Mouse (Mus musculus): ENCODE results near the gene Mroh3. TPM values are rescaled to one million over a fixed set of nuclear protein-coding genes. Genes with fewer than 3 reads are reported as not detected.

The Mroh3 gene
- polyA plus RNA-seq, 1 experiment, result 2.2 TPM

DNA sequence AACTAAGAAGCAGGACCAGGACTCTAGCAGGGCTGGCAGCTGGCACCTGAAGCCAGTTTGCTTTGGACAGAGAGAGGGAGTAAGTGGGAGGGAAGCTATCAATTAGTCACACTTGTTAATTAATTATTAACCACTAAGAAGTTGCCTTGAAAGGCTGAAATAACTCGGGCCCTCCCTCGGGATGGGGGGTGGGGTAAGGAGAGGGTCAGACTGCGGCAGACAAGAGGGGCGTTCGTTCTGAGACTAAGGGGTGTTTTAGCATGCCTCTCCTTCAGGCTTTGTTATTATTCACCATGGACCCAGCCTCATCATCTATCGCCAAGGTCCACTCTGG lies 16.4 kb upstream of the Mroh3 start:
- Histone ChIP-seq H3K36me3 (ENCODE audit: control insufficient read depth, insufficient read depth, low read length) (peaks cover 31% of the 10 kb centered on the region), H3K27me3 (ENCODE audit: control insufficient read depth, insufficient read depth, low read length) (no peaks in the 10 kb centered on the region; the same call in 1 of the 2 replicates), H3K4me3 (ENCODE audit: low read depth, low read length) (peak overlapping the region; percentile 80), H3K27ac (ENCODE audit: insufficient read depth, low read depth, low read length) (peak overlapping the region; percentile 94), H3K4me1 (ENCODE audit: control insufficient read depth, insufficient read depth, insufficient read length, low read length) (peaks cover 28% of the 10 kb centered on the region)
- TF ChIP-seq POLR2A (IDR thresholded peaks at IDR 0.05; ENCODE audit: low read depth, low read length), result peak; percentile 54; the same call in 1 of the 2 replicates
- TF ChIP-seq CTCF (IDR thresholded peaks at IDR 0.05; ENCODE audit: extremely low read depth, insufficient read length, insufficient replicate concordance, low read depth, low read length), result no peak
- 20% methylated on average over 6 of the region's 6 CpGs for WGBS

DNA sequence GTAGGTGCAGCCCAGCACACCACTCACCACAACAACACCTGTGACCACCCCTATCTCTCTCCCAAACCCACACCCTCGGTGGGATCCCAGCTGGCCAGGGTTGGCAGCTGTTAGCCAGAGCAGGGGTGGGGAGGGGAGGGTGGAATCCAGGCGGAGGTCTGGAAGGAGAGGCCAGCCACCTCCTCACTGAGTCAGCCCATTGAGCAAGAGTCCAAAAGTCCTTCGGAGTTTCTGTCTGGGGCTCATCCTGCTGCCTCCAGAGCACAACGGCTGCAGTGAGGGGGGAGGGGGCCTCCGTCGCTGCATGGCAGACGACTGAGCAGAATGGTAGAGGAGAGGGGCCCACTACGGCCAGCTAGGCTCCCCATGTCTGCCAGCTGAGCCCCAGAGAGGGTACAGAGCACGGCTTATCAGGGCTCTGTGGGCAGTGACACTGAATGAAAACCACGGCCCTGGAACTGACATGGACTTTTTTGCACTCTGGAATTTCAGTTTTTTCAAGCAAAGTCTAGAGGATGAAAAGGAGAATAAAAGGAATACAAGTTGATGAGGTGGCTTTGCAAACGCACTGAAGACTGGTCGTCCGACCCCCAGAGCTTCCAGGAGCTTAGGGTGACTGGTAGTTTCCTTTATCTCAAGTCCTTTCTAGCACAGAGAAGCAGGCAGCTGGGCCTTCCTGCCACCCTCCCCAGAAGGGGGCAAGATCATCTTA lies 15.9 kb upstream of the Mroh3 start:
- 12% methylated on average over 13 of the region's 13 CpGs for WGBS
- TF ChIP-seq CTCF (IDR thresholded peaks at IDR 0.05; ENCODE audit: extremely low read depth, insufficient read length, insufficient replicate concordance, low read depth, low read length) (no peak), POLR2A (IDR thresholded peaks at IDR 0.05; ENCODE audit: low read depth, low read length) (no peak)
- Histone ChIP-seq H3K4me3 (ENCODE audit: low read depth, low read length) (peak overlapping the region; percentile 80), H3K27ac (ENCODE audit: insufficient read depth, low read depth, low read length) (peak overlapping the region; percentile 94), H3K27me3 (ENCODE audit: control insufficient read depth, insufficient read depth, low read length) (no peaks in the 10 kb centered on the region; the same call in 1 of the 2 replicates), H3K36me3 (ENCODE audit: control insufficient read depth, insufficient read depth, low read length) (peaks cover 33% of the 10 kb centered on the region), H3K4me1 (ENCODE audit: control insufficient read depth, insufficient read depth, insufficient read length, low read length) (peaks cover 32% of the 10 kb centered on the region)

DNA sequence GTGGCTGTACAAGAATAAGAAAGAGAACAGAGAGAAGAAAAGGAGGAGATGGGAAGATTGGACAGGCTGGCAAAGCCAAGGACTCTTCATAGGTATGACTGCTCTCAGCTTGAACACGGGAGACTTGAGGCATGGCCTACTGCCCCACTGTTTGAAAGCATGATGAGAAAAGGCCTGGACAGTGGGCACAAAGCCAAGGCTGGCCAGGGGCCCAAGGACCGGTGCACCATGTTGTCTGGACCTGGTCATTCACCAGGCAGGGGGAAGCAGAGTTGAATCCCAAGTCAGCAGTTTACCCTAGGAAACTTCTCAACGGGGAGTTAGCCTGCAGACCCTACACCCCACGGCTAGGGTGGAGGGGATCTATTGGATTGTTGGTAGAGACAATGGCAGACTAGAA lies 15.2 kb upstream of the Mroh3 start:
- Histone ChIP-seq H3K36me3 (ENCODE audit: control insufficient read depth, insufficient read depth, low read length) (peaks cover 33% of the 10 kb centered on the region), H3K27ac (ENCODE audit: insufficient read depth, low read depth, low read length) (peak overlapping the region; percentile 77), H3K27me3 (ENCODE audit: control insufficient read depth, insufficient read depth, low read length) (no peaks in the 10 kb centered on the region), H3K4me3 (ENCODE audit: low read depth, low read length) (peak overlapping the region; percentile 80), H3K4me1 (ENCODE audit: control insufficient read depth, insufficient read depth, insufficient read length, low read length) (peaks cover 35% of the 10 kb centered on the region)
- TF ChIP-seq CTCF (IDR thresholded peaks at IDR 0.05; ENCODE audit: extremely low read depth, insufficient read length, insufficient replicate concordance, low read depth, low read length) (no peak), POLR2A (IDR thresholded peaks at IDR 0.05; ENCODE audit: low read depth, low read length) (no peak)
- 18% methylated on average over 4 of the region's 4 CpGs for WGBS

DNA sequence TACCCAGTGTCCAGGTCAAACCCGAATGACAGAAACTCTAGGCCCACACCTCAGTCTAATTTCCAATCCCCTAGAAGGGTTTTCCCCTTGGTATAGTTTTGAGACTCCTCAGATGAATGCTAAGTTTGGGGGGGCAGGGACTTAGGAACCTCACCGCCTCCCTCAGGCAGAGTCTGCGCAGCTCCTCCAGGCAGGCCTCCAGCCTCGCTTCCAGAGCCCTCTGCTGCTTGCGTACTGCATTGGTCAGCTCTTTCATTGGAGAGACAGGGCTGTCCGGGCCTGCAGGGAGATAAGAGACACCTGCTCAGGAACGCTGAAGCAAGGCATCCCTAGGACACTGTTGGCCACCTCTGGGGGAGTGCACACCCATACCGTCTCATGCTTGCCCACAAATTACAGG lies 14.0 kb upstream of the Mroh3 start:
- H3K4me3 ChIP-seq (ENCODE audit: low read depth, low read length), result no peak overlapping the region
- H3K27me3 ChIP-seq (ENCODE audit: control insufficient read depth, insufficient read depth, low read length), result no peaks in the 10 kb centered on the region
- TF ChIP-seq CTCF (IDR thresholded peaks at IDR 0.05; ENCODE audit: extremely low read depth, insufficient read length, insufficient replicate concordance, low read depth, low read length) (no peak), POLR2A (IDR thresholded peaks at IDR 0.05; ENCODE audit: low read depth, low read length) (no peak)
- H3K27ac ChIP-seq (ENCODE audit: insufficient read depth, low read depth, low read length), result no peak overlapping the region
- 76% methylated on average over 8 of the region's 8 CpGs for WGBS
- peaks cover 37% of the 10 kb centered on the region for H3K36me3 ChIP-seq (ENCODE audit: control insufficient read depth, insufficient read depth, low read length)
- peaks cover 45% of the 10 kb centered on the region for H3K4me1 ChIP-seq (ENCODE audit: control insufficient read depth, insufficient read depth, insufficient read length, low read length)

DNA sequence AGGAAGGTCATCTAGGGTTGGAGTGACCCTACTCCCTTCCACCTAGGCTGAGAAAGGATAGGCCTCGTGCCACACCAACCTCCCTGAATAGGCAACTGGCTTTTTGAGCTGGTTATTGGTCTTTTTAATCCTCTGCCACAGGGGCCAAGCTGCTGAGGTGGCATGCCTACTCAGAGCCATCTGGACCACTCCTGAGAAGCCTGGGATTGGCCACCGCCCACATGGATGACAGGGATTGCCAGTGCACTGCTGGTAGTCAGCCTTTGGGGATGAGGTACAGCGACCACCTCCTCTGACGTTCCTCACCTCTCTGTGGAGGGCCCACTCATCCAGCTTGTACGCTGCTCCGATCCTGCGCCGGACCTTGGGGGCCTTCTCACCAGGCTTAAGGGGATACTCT lies 13.2 kb upstream of the Mroh3 start:
- H3K4me3 ChIP-seq (ENCODE audit: low read depth, low read length), result no peak overlapping the region
- no peak overlapping the region for H3K27ac ChIP-seq (ENCODE audit: insufficient read depth, low read depth, low read length)
- H3K27me3 ChIP-seq (ENCODE audit: control insufficient read depth, insufficient read depth, low read length), result no peaks in the 10 kb centered on the region
- WGBS, result 99% methylated on average over 8 of the region's 8 CpGs
- H3K36me3 ChIP-seq (ENCODE audit: control insufficient read depth, insufficient read depth, low read length), result peaks cover 40% of the 10 kb centered on the region
- H3K4me1 ChIP-seq (ENCODE audit: control insufficient read depth, insufficient read depth, insufficient read length, low read length), result peaks cover 44% of the 10 kb centered on the region
- TF ChIP-seq CTCF (IDR thresholded peaks at IDR 0.05; ENCODE audit: extremely low read depth, insufficient read length, insufficient replicate concordance, low read depth, low read length) (no peak), POLR2A (IDR thresholded peaks at IDR 0.05; ENCODE audit: low read depth, low read length) (no peak)

DNA sequence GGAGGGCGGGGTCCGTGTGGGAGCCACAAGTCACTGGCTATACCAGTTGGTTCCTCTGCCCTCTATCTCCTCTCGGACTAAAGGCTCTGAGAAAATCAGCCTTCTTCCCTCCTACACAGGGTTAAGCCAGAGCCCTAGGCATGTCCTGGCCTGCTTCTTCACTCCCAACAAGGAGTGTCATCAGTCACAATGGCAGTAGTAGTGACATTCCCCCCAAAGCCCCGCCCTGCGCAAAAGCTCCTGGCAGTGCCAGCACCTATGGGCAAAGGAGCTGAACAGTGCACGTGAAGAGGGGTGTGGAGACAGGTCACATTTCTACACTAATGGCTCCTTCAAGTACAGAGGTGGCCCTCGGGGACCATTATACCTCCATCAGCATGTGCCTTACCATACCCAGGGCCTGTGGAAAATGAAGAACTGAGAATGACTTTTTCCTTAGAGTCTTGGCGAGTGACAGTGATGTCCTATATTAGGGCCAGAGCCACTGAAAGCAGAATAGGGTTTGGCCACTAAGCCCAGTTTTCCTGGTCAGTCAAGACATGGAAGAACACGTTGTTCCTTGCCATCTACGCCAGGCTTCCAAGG lies 11.2 kb upstream of the Mroh3 start:
- WGBS, result 45% methylated on average over 10 of the region's 10 CpGs
- TF ChIP-seq POLR2A (IDR thresholded peaks at IDR 0.05; ENCODE audit: low read depth, low read length) (no peak), CTCF (IDR thresholded peaks at IDR 0.05; ENCODE audit: extremely low read depth, insufficient read length, insufficient replicate concordance, low read depth, low read length) (no peak)
- Histone ChIP-seq H3K4me3 (ENCODE audit: low read depth, low read length) (no peak overlapping the region), H3K27me3 (ENCODE audit: control insufficient read depth, insufficient read depth, low read length) (no peaks in the 10 kb centered on the region), H3K36me3 (ENCODE audit: control insufficient read depth, insufficient read depth, low read length) (peaks cover 51% of the 10 kb centered on the region), H3K4me1 (ENCODE audit: control insufficient read depth, insufficient read depth, insufficient read length, low read length) (peaks cover 53% of the 10 kb centered on the region), H3K27ac (ENCODE audit: insufficient read depth, low read depth, low read length) (peak overlapping the region; percentile 68)

DNA sequence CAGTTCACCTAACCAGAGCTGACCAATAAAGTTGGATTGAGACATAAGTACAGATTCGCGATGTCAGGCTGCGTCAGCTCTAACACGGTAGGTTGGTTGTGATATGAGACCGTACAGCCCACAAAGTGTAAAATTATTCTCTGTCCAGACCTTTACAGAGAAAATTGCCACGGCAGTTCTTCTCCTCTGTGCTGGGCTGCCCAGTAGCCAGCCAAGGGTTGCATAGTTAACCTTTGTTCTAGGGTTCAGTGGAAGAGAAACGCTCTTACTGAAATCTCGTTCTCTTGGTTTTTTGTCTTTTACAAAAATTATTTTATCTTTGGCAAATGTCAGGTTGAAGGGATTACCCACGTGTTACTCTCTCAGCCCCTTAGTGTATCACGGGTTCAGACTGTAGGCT lies 9.8 kb upstream of the Mroh3 start:
- Histone ChIP-seq H3K36me3 (ENCODE audit: control insufficient read depth, insufficient read depth, low read length) (peaks cover 63% of the 10 kb centered on the region), H3K27ac (ENCODE audit: insufficient read depth, low read depth, low read length) (peak overlapping the region; percentile 40), H3K4me3 (ENCODE audit: low read depth, low read length) (no peak overlapping the region), H3K27me3 (ENCODE audit: control insufficient read depth, insufficient read depth, low read length) (no peaks in the 10 kb centered on the region), H3K4me1 (ENCODE audit: control insufficient read depth, insufficient read depth, insufficient read length, low read length) (peaks cover 47% of the 10 kb centered on the region)
- 61% methylated on average over 10 of the region's 10 CpGs for WGBS
- TF ChIP-seq POLR2A (IDR thresholded peaks at IDR 0.05; ENCODE audit: low read depth, low read length) (no peak), CTCF (IDR thresholded peaks at IDR 0.05; ENCODE audit: extremely low read depth, insufficient read length, insufficient replicate concordance, low read depth, low read length) (no peak)
